Mouse (Mus musculus): ENCODE measurements around the gene Vsig8. TPM values are rescaled to one million over a fixed set of nuclear protein-coding genes. Genes with fewer than 3 reads are reported as not detected.

Gene Vsig8
- polyA plus RNA-seq, 1 experiment from 2014 or later, result 0.24 TPM

DNA sequence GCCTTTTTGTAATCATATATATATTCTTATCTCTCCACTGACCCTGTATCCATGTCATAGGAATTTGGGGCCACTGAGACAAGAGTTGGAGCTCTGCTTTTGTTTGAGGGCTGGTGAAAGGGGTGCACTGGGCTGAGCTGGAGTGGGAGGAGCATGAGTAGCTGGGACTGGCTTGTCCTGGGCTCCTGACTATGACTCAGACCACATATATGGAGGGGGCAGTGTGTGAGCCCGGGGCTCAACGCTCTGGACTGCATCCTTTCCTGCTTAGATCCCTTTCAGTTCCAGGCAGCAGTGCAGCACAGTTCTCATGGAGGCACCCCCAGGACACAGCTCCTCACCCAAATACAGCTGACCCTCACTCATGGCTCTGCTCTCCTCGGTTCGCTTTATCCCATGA lies 9.7 kb upstream of the Vsig8 start:
- H3K36me3 ChIP-seq (ENCODE audit: insufficient read depth), result no peaks in the 10 kb centered on the region
- WGBS, result 73% methylated on average over 4 of the region's 4 CpGs

DNA sequence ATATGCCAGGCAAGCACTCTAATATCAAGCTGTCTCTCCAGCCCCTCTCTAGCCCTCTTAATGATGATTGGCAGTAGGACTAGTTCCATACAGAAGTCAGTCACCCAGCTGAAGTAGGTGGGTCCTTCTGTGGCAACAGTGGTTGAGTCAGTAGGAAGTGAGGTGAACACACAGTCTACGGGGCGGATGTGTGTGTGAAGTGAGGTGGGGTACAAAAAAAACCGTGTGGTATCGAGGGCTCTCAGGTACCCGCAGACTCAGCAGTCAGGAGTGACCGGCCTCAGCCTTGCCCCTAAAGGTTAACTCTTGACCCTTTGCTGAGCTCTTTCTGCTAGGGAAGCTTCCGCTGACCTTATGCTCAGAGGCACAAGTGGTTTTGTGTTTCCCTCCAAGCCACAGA lies 7.2 kb upstream of the Vsig8 start:
- DNase-seq (no peak), ATAC-seq (ENCODE audit: insufficient read depth) (no peak)
- H3K4me1 ChIP-seq (ENCODE audit: insufficient read depth), result peaks cover 7% of the 10 kb centered on the region; the same call in 1 of the 2 replicates
- WGBS, result 39% methylated on average over 7 of the region's 7 CpGs
- H3K4me3 ChIP-seq (ENCODE audit: low read depth, low read length), result no peak overlapping the region
- H3K9me3 ChIP-seq (ENCODE audit: low read depth, low read length), result no peaks in the 10 kb centered on the region
- no peaks in the 10 kb centered on the region for H3K36me3 ChIP-seq (ENCODE audit: insufficient read depth)
- H3K27ac ChIP-seq (ENCODE audit: low read depth), result no peak overlapping the region
- no peak overlapping the region for H3K9ac ChIP-seq
- 0 out of 2 replicates have a peak, but pooled peaks cover 3% of the 10 kb centered on the region for H3K27me3 ChIP-seq (ENCODE audit: insufficient read depth, low read length)
- no peak for TF ChIP-seq CTCF (IDR thresholded peaks at IDR 0.05; ENCODE audit: low read depth)
- H3K4me2 ChIP-seq, result no peak overlapping the region

More for the DNA sequence above, 9.7 kb upstream of the Vsig8 start:
- Histone ChIP-seq H3K4me3 (ENCODE audit: low read depth, low read length) (no peak overlapping the region), H3K9ac (no peak overlapping the region), H3K4me1 (ENCODE audit: insufficient read depth) (peaks cover 5% of the 10 kb centered on the region; the same call in 1 of the 2 replicates), H3K27ac (ENCODE audit: low read depth) (no peak overlapping the region), H3K9me3 (ENCODE audit: low read depth, low read length) (no peaks in the 10 kb centered on the region), H3K4me2 (no peak overlapping the region), H3K27me3 (ENCODE audit: insufficient read depth, low read length) (0 out of 2 replicates have a peak, but pooled peaks cover 3% of the 10 kb centered on the region)
- TF ChIP-seq CTCF (IDR thresholded peaks at IDR 0.05; ENCODE audit: low read depth), result no peak
- ATAC-seq (ENCODE audit: insufficient read depth), result no peak
- no peak for DNase-seq

DNA sequence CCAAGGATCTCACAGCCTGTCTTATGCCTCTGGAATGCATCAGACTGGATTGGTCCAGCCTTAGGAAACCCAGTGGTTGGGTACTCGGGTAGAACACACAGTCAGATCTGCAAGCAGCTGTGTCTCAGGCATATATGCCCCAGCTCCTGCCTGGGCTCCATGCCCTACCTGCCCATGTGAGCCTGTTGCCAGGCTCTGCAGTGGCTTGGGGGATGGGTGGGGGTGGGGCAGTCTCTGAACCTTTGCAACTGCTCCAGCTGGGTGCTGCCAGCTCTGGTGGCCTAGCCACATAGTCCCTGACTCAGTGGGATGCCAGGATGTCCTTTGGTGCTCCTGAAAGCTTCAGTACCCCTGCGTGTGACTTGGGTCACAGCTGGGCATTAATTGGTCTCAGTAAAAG lies 6.4 kb upstream of the Vsig8 start:
- Histone ChIP-seq H3K4me1 (ENCODE audit: insufficient read depth) (peaks cover 7% of the 10 kb centered on the region; the same call in 1 of the 2 replicates), H3K4me2 (peak overlapping the region; percentile 65), H3K36me3 (ENCODE audit: insufficient read depth) (no peaks in the 10 kb centered on the region), H3K4me3 (ENCODE audit: low read depth, low read length) (0 out of 2 replicates have a peak overlapping the region, but pooled peaks have one; percentile 34), H3K9me3 (ENCODE audit: low read depth, low read length) (no peaks in the 10 kb centered on the region), H3K9ac (no peak overlapping the region), H3K27ac (ENCODE audit: low read depth) (no peak overlapping the region), H3K27me3 (ENCODE audit: insufficient read depth, low read length) (0 out of 2 replicates have a peak, but pooled peaks cover 3% of the 10 kb centered on the region)
- WGBS, result 15% methylated on average over 2 of the region's 2 CpGs
- DNase-seq, result no peak
- TF ChIP-seq CTCF (IDR thresholded peaks at IDR 0.05; ENCODE audit: low read depth), result no peak
- ATAC-seq (ENCODE audit: insufficient read depth), result no peak

DNA sequence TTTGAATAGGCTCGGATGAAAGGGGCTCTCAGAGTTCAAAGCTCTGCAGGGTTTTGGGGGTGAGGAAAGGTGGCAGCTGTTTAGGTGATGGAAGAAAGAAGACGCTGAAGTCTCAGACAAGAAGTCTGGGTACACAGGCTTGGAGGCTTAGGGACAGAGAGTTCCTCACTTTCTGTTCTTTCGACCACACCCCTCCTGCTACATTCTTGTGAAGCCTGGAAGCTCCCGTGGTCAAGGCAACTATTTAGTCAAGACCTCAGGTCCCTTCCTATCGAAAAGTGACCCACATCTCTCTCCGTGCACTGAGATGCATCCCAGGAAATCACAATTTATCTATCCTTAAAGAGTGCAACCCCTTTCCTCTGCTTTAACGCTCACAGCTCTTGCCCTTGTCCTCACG lies 6.0 kb upstream of the Vsig8 start:
- H3K9ac ChIP-seq, result peak overlapping the region; percentile 38

DNA sequence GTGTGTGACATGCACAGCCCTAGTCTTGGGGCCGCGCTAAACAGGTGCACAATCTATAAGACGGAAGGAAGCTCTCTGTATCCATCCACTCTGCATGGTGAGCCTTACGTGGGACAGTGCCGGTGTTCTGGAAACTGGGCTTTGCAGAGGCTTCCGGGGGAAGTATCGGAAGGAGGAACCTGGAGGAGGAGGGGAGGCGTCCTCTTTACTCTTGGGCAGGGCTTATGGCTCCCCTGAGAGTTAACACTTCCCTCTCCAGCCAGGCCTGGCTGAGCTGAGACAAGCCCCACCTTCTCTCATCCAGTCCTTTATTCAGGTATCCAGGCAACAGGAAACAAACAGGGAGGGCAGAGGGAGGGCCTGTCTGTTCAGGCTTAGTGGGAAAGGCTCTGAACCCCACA lies 5.2 kb upstream of the Vsig8 start:
- Histone ChIP-seq H3K4me1 (ENCODE audit: insufficient read depth) (peaks cover 7% of the 10 kb centered on the region; the same call in 1 of the 2 replicates), H3K4me2 (peak overlapping the region; percentile 65), H3K9me3 (ENCODE audit: low read depth, low read length) (no peaks in the 10 kb centered on the region), H3K36me3 (ENCODE audit: insufficient read depth) (no peaks in the 10 kb centered on the region), H3K27me3 (ENCODE audit: insufficient read depth, low read length) (0 out of 2 replicates have a peak, but pooled peaks cover 3% of the 10 kb centered on the region), H3K9ac (peak overlapping the region; percentile 38), H3K27ac (ENCODE audit: low read depth) (no peak overlapping the region; the same call in 1 of the 2 replicates), H3K4me3 (ENCODE audit: low read depth, low read length) (peak overlapping the region; percentile 34)
- DNase-seq, result peak; percentile 73
- ATAC-seq (ENCODE audit: insufficient read depth), result peak; percentile 87
- TF ChIP-seq CTCF (IDR thresholded peaks at IDR 0.05; ENCODE audit: low read depth), result no peak
- 2% methylated on average over 8 of the region's 8 CpGs for WGBS

More for the DNA sequence above, 6.0 kb upstream of the Vsig8 start:
- peak overlapping the region; percentile 34 for H3K4me3 ChIP-seq (ENCODE audit: low read depth, low read length)
- no peaks in the 10 kb centered on the region for H3K9me3 ChIP-seq (ENCODE audit: low read depth, low read length)
- H3K4me1 ChIP-seq (ENCODE audit: insufficient read depth), result peaks cover 7% of the 10 kb centered on the region; the same call in 1 of the 2 replicates
- WGBS, result 6% methylated on average over 8 of the region's 8 CpGs
- 0 out of 2 replicates have a peak, but pooled peaks cover 3% of the 10 kb centered on the region for H3K27me3 ChIP-seq (ENCODE audit: insufficient read depth, low read length)
- peak overlapping the region; percentile 65 for H3K4me2 ChIP-seq
- no peaks in the 10 kb centered on the region for H3K36me3 ChIP-seq (ENCODE audit: insufficient read depth)
- ATAC-seq (ENCODE audit: insufficient read depth) (no peak), DNase-seq (no peak)
- TF ChIP-seq CTCF (IDR thresholded peaks at IDR 0.05; ENCODE audit: low read depth), result no peak
- H3K27ac ChIP-seq (ENCODE audit: low read depth), result no peak overlapping the region

DNA sequence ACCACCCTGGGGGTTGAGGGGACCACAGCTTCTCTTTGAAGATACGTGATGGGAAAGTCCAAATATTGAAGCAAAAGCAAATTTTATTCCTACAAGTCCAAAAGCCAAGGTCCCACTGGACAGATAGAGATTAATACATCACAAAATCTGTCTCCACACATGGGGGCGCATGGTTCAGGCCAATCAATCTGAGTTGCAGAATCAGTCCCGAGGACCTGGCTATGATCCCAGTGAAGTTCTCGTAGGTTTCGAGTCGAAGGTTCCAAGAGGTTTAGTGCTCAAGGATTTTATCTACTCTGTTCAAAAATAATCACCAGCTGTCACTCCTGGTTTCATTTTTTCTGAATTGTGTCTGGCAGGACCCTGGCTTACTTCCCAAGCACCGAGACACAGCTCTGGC lies 4.7 kb upstream of the Vsig8 start:
- H3K4me2 ChIP-seq, result peak overlapping the region; percentile 65
- peak; percentile 25 for DNase-seq
- H3K36me3 ChIP-seq (ENCODE audit: insufficient read depth), result no peaks in the 10 kb centered on the region
- H3K27me3 ChIP-seq (ENCODE audit: insufficient read depth, low read length), result 0 out of 2 replicates have a peak, but pooled peaks cover 3% of the 10 kb centered on the region
- TF ChIP-seq CTCF (IDR thresholded peaks at IDR 0.05; ENCODE audit: low read depth), result no peak
- no peak overlapping the region for H3K27ac ChIP-seq (ENCODE audit: low read depth)
- H3K9me3 ChIP-seq (ENCODE audit: low read depth, low read length), result no peaks in the 10 kb centered on the region
- no peak for ATAC-seq (ENCODE audit: insufficient read depth)
- H3K9ac ChIP-seq, result no peak overlapping the region; the same call in 1 of the 2 replicates
- WGBS, result 25% methylated on average over 7 of the region's 7 CpGs
- H3K4me3 ChIP-seq (ENCODE audit: low read depth, low read length), result peak overlapping the region; percentile 34; the same call in 1 of the 2 replicates
- peaks cover 7% of the 10 kb centered on the region; the same call in 1 of the 2 replicates for H3K4me1 ChIP-seq (ENCODE audit: insufficient read depth)

DNA sequence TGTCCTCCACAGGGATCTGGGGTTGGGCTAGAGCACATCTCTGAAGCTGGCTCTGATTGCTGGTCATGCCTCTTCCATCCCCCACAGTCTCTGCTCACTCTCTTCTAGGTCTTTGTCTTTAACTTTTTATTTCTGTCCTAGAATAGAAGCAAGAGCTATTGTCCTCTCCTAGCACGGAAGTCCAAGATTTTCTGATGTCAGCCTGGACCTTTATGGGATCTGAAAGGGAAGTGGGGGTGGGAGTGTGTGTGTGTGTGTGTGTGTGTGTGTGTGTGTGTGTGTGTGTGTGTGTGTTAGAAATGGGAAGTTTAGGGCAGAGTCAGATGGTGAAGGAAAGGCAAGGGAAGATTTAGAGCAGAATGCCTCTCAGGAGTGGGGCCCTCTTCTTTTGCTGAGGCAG lies 3.1 kb upstream of the Vsig8 start:
- Histone ChIP-seq H3K4me1 (ENCODE audit: insufficient read depth) (peaks cover 7% of the 10 kb centered on the region; the same call in 1 of the 2 replicates), H3K27ac (ENCODE audit: low read depth) (no peak overlapping the region; the same call in 1 of the 2 replicates), H3K27me3 (ENCODE audit: insufficient read depth, low read length) (0 out of 2 replicates have a peak, but pooled peaks cover 3% of the 10 kb centered on the region), H3K36me3 (ENCODE audit: insufficient read depth) (no peaks in the 10 kb centered on the region), H3K9me3 (ENCODE audit: low read depth, low read length) (no peaks in the 10 kb centered on the region), H3K4me2 (no peak overlapping the region), H3K9ac (no peak overlapping the region), H3K4me3 (ENCODE audit: low read depth, low read length) (no peak overlapping the region)
- ATAC-seq (ENCODE audit: insufficient read depth), result no peak
- WGBS, result 58% methylated on average over 1 of the region's 1 CpGs
- TF ChIP-seq CTCF (IDR thresholded peaks at IDR 0.05; ENCODE audit: low read depth), result no peak
- DNase-seq, result peak; percentile 8

Measured in lung, embryonic 14.5 days (tissue).